Mouse (Mus musculus): ENCODE data around the gene Hps4. TPM values are rescaled to one million over a fixed set of nuclear protein-coding genes. Genes with fewer than 3 reads are reported as not detected.

Gene Hps4
- polyA plus RNA-seq, 1 experiment: 8.0 TPM

DNA sequence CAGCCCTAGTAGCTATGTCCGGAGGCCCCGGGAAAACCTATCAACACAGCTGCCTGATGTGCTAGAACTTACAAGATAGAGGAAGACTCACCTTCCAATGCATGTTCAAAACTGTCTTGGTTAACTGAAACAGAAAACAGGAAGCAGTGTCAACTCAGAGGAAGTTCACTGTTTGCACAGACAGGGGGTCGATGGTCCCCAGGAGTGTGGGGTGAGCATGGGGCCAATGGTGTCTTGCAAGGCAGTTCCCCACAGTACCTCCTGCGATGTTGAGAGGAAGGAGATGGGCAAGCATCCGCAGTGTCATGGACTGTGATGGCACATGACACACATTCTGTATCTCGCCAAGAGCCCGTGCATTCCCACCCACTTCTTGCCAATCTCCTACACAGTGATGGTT is 83.8 kb downstream of the Hps4 start:
- H3K27ac ChIP-seq (replicated peaks; ENCODE audit: low read depth, low read length): no peak overlapping the region
- H3K4me3 ChIP-seq (ENCODE audit: insufficient read depth, low read depth, low read length): no peak overlapping the region

DNA sequence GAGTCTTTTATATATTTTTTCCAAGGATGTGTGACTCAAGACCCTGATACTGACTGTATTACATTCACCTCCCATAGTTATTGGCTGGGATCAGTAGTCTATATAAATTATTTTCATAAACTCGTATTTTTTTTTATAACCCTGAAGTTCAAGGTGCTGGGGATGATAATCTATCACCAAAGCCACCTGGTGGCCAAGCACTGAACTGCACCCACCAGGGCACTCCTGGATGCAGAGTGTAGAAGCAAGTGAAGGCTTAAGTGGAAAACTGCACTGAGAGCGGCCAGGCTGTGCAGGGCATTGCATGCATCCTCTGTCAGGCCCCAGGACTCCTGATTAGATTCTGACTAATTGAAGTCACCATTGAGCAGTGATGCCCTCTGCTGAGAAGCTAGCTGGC is 84.4 kb downstream of the Hps4 start:
- no peaks in the 10 kb centered on the region for H3K4me1 ChIP-seq (ENCODE audit: control insufficient read depth, insufficient read depth, insufficient read length, low read length)
- no peak overlapping the region for H3K27ac ChIP-seq (replicated peaks; ENCODE audit: low read depth, low read length)
- H3K4me3 ChIP-seq (ENCODE audit: insufficient read depth, low read depth, low read length): no peak overlapping the region

More for the DNA sequence above, 83.8 kb downstream of the Hps4 start:
- no peaks in the 10 kb centered on the region for H3K4me1 ChIP-seq (ENCODE audit: control insufficient read depth, insufficient read depth, insufficient read length, low read length)

Other genes with a start within 250 kb of the Hps4 start
- gene Cryba4, start 90.6 kb upstream of the Hps4 start, polyA plus RNA-seq (2012; ENCODE audit: insufficient read depth, insufficient read length, missing spikeins): not detected in 2 replicates
- not detected in 2 replicates for gene Crybb1, start 87.3 kb upstream of the Hps4 start, polyA plus RNA-seq (2012; ENCODE audit: insufficient read depth, insufficient read length, missing spikeins)
- gene Tpst2, start 66.4 kb upstream of the Hps4 start, polyA plus RNA-seq (2012; ENCODE audit: insufficient read depth, insufficient read length, missing spikeins): 23.8 and 30.1 TPM in 2 replicates
- gene Tfip11, start 16.7 kb upstream of the Hps4 start, polyA plus RNA-seq (2012; ENCODE audit: insufficient read depth, insufficient read length, missing spikeins): 9.5 and 9.8 TPM in 2 replicates
- 8.3 and 14.3 TPM in 2 replicates for gene Srrd, start within 50 bp of the Hps4 start, polyA plus RNA-seq (2012; ENCODE audit: insufficient read depth, insufficient read length, missing spikeins)
- gene Gm6583, start 12.9 kb downstream of the Hps4 start, polyA plus RNA-seq (2012; ENCODE audit: insufficient read depth, insufficient read length, missing spikeins): not detected in 2 replicates
- gene Asphd2, start 51.8 kb downstream of the Hps4 start, polyA plus RNA-seq (2012; ENCODE audit: insufficient read depth, insufficient read length, missing spikeins): 1.0 and 1.5 TPM in 2 replicates
- not detected in 2 replicates for gene Gm6588, start 106.3 kb downstream of the Hps4 start, polyA plus RNA-seq (2012; ENCODE audit: insufficient read depth, insufficient read length, missing spikeins)
- gene Sez6l, start 234.1 kb downstream of the Hps4 start, polyA plus RNA-seq (2012; ENCODE audit: insufficient read depth, insufficient read length, missing spikeins): not detected in 2 replicates